Mouse (Mus musculus): Measurements from ENCODE around the gene Ppa1. TPM values are rescaled to one million over a fixed set of nuclear protein-coding genes. Genes with fewer than 3 reads are reported as not detected.

Ppa1 gene
- polyA plus RNA-seq, 1 experiment from 2014 or later = 392 TPM

GRCm38 (mm10) chr10:61624771-61625170 is 23.6 kb upstream of the Ppa1 start:
- H3K27ac ChIP-seq = no peak overlapping the region
- H3K4me3 ChIP-seq = peak overlapping the region; percentile 55
- H3K9me3 ChIP-seq = 0 out of 2 replicates have a peak, but pooled peaks cover 4% of the 10 kb centered on the region
- peaks cover 42% of the 10 kb centered on the region for H3K4me1 ChIP-seq
- H3K27me3 ChIP-seq (ENCODE audit: poor library complexity, severe bottlenecking) = peaks cover 56% of the 10 kb centered on the region
- 32% methylated on average over 5 of the region's 5 CpGs for WGBS
- no peak for DNase-seq (ENCODE audit: extremely low spot score, low spot score)
- no peaks in the 10 kb centered on the region for H3K36me3 ChIP-seq (replicated peaks)

- peaks cover 56% of the 10 kb centered on the region for H3K27me3 ChIP-seq (ENCODE audit: poor library complexity, severe bottlenecking)
- H3K36me3 ChIP-seq (replicated peaks) = no peaks in the 10 kb centered on the region
- H3K27ac ChIP-seq = peak overlapping the region; percentile 65
- WGBS = 3% methylated on average over 74 of the region's 74 CpGs
- 0 out of 2 replicates have a peak, but pooled peaks cover 4% of the 10 kb centered on the region for H3K9me3 ChIP-seq
- peak overlapping the region; percentile 55 for H3K4me3 ChIP-seq
- DNase-seq (ENCODE audit: extremely low spot score, low spot score) = peak; percentile 33
- peaks cover 42% of the 10 kb centered on the region for H3K4me1 ChIP-seq
Observed at GRCm38 (mm10) chr10:61625381-61626257, 22.7 kb upstream of the Ppa1 start.

GRCm38 (mm10) chr10:61626551-61626950 is 21.8 kb upstream of the Ppa1 start:
- Histone ChIP-seq H3K9me3 (0 out of 2 replicates have a peak, but pooled peaks cover 4% of the 10 kb centered on the region), H3K36me3 (replicated peaks) (no peaks in the 10 kb centered on the region), H3K4me1 (peaks cover 41% of the 10 kb centered on the region), H3K4me3 (no peak overlapping the region), H3K27me3 (ENCODE audit: poor library complexity, severe bottlenecking) (peaks cover 56% of the 10 kb centered on the region), H3K27ac (no peak overlapping the region)
- 82% methylated on average over 3 of the region's 3 CpGs for WGBS
- no peak for DNase-seq (ENCODE audit: extremely low spot score, low spot score)

GRCm38 (mm10) chr10:61627195-61627937 is 21.0 kb upstream of the Ppa1 start:
- no peak overlapping the region for H3K4me3 ChIP-seq
- WGBS = 71% methylated on average over 15 of the region's 15 CpGs
- no peak overlapping the region for H3K27ac ChIP-seq
- H3K36me3 ChIP-seq (replicated peaks) = no peaks in the 10 kb centered on the region
- no peak for DNase-seq (ENCODE audit: extremely low spot score, low spot score)
- H3K4me1 ChIP-seq = peaks cover 34% of the 10 kb centered on the region
- H3K27me3 ChIP-seq (ENCODE audit: poor library complexity, severe bottlenecking) = peaks cover 56% of the 10 kb centered on the region
- 0 out of 2 replicates have a peak, but pooled peaks cover 4% of the 10 kb centered on the region for H3K9me3 ChIP-seq

GRCm38 (mm10) chr10:61627938-61628250 is 20.5 kb upstream of the Ppa1 start:
- no peak for DNase-seq (ENCODE audit: extremely low spot score, low spot score)
- H3K36me3 ChIP-seq (replicated peaks) = no peaks in the 10 kb centered on the region
- H3K27me3 ChIP-seq (ENCODE audit: poor library complexity, severe bottlenecking) = peaks cover 54% of the 10 kb centered on the region
- 0 out of 2 replicates have a peak, but pooled peaks cover 4% of the 10 kb centered on the region for H3K9me3 ChIP-seq
- 81% methylated on average over 4 of the region's 4 CpGs for WGBS
- no peak overlapping the region for H3K27ac ChIP-seq
- H3K4me1 ChIP-seq = peaks cover 34% of the 10 kb centered on the region
- no peak overlapping the region for H3K4me3 ChIP-seq

GRCm38 (mm10) chr10:61632445-61632844 is 15.9 kb upstream of the Ppa1 start:
- Histone ChIP-seq H3K27me3 (ENCODE audit: poor library complexity, severe bottlenecking) (peaks cover 9% of the 10 kb centered on the region), H3K27ac (no peak overlapping the region), H3K4me3 (no peak overlapping the region), H3K4me1 (peaks cover 7% of the 10 kb centered on the region), H3K36me3 (replicated peaks) (no peaks in the 10 kb centered on the region), H3K9me3 (no peaks in the 10 kb centered on the region; the same call in 1 of the 2 replicates)
- no peak for DNase-seq (ENCODE audit: extremely low spot score, low spot score)
- WGBS = 87% methylated on average over 10 of the region's 10 CpGs

- H3K27me3 ChIP-seq (ENCODE audit: poor library complexity, severe bottlenecking) = no peaks in the 10 kb centered on the region
- no peak overlapping the region for H3K4me3 ChIP-seq
- WGBS = 74% methylated on average over 7 of the region's 7 CpGs
- no peaks in the 10 kb centered on the region for H3K36me3 ChIP-seq (replicated peaks)
- H3K4me1 ChIP-seq = no peaks in the 10 kb centered on the region
- no peaks in the 10 kb centered on the region; the same call in 1 of the 2 replicates for H3K9me3 ChIP-seq
- DNase-seq (ENCODE audit: extremely low spot score, low spot score) = no peak
- no peak overlapping the region for H3K27ac ChIP-seq
Observed at GRCm38 (mm10) chr10:61637055-61637454, 11.3 kb upstream of the Ppa1 start.

GRCm38 (mm10) chr10:61640363-61640762 is 8.0 kb upstream of the Ppa1 start:
- no peaks in the 10 kb centered on the region for H3K36me3 ChIP-seq (replicated peaks)
- no peak overlapping the region for H3K4me3 ChIP-seq
- H3K9me3 ChIP-seq = no peaks in the 10 kb centered on the region; the same call in 1 of the 2 replicates
- no peak for DNase-seq (ENCODE audit: extremely low spot score, low spot score)
- WGBS = 87% methylated on average over 4 of the region's 4 CpGs
- no peak overlapping the region for H3K27ac ChIP-seq
- H3K27me3 ChIP-seq (ENCODE audit: poor library complexity, severe bottlenecking) = no peaks in the 10 kb centered on the region
- H3K4me1 ChIP-seq = no peaks in the 10 kb centered on the region

- Histone ChIP-seq H3K4me1 (peaks cover 25% of the 10 kb centered on the region), H3K9me3 (no peaks in the 10 kb centered on the region), H3K27ac (no peak overlapping the region), H3K36me3 (replicated peaks) (peaks cover 12% of the 10 kb centered on the region), H3K27me3 (ENCODE audit: poor library complexity, severe bottlenecking) (0 out of 2 replicates have a peak, but pooled peaks cover 7% of the 10 kb centered on the region), H3K4me3 (no peak overlapping the region)
- WGBS = 79% methylated on average over 7 of the region's 7 CpGs
- no peak for DNase-seq (ENCODE audit: extremely low spot score, low spot score)
Observed at GRCm38 (mm10) chr10:61646557-61646956, 1.8 kb upstream of the Ppa1 start.

- 2% methylated on average over 43 of the region's 49 CpGs for WGBS
- no peaks in the 10 kb centered on the region for H3K9me3 ChIP-seq
- peak; percentile 29 for DNase-seq (ENCODE audit: extremely low spot score, low spot score)
- H3K27me3 ChIP-seq (ENCODE audit: poor library complexity, severe bottlenecking) = 0 out of 2 replicates have a peak, but pooled peaks cover 7% of the 10 kb centered on the region
- peaks cover 25% of the 10 kb centered on the region for H3K4me1 ChIP-seq
- peak overlapping the region; percentile 95 for H3K27ac ChIP-seq
- H3K4me3 ChIP-seq = peak overlapping the region; percentile 93
- H3K36me3 ChIP-seq (replicated peaks) = peaks cover 36% of the 10 kb centered on the region
Observed at GRCm38 (mm10) chr10:61648737-61649645, 639 bp downstream of the Ppa1 start.

- peaks cover 73% of the 10 kb centered on the region for H3K36me3 ChIP-seq (replicated peaks)
- H3K27ac ChIP-seq = no peak overlapping the region
- no peak overlapping the region for H3K4me3 ChIP-seq
- 94% methylated on average over 4 of the region's 4 CpGs for WGBS
- peaks cover 15% of the 10 kb centered on the region for H3K4me1 ChIP-seq
- DNase-seq (ENCODE audit: extremely low spot score, low spot score) = no peak
- no peaks in the 10 kb centered on the region for H3K27me3 ChIP-seq (ENCODE audit: poor library complexity, severe bottlenecking)
- no peaks in the 10 kb centered on the region for H3K9me3 ChIP-seq
Observed at GRCm38 (mm10) chr10:61654105-61654504, 5.8 kb downstream of the Ppa1 start.

GRCm38 (mm10) chr10:61654691-61655090 is 6.3 kb downstream of the Ppa1 start:
- DNase-seq (ENCODE audit: extremely low spot score, low spot score) = no peak
- peaks cover 9% of the 10 kb centered on the region for H3K4me1 ChIP-seq
- 90% methylated on average over 7 of the region's 7 CpGs for WGBS
- H3K4me3 ChIP-seq = no peak overlapping the region
- H3K27me3 ChIP-seq (ENCODE audit: poor library complexity, severe bottlenecking) = no peaks in the 10 kb centered on the region
- H3K36me3 ChIP-seq (replicated peaks) = peaks cover 79% of the 10 kb centered on the region
- H3K27ac ChIP-seq = no peak overlapping the region
- H3K9me3 ChIP-seq = no peaks in the 10 kb centered on the region

Measured in forebrain, embryonic 10.5 days (tissue).